Mouse (Mus musculus): Measurements from ENCODE around the gene Frmpd1.
A peak's percentile ranks its signal among the peaks of the same experiment; 100 is the strongest.

Gene Frmpd1

DNA sequence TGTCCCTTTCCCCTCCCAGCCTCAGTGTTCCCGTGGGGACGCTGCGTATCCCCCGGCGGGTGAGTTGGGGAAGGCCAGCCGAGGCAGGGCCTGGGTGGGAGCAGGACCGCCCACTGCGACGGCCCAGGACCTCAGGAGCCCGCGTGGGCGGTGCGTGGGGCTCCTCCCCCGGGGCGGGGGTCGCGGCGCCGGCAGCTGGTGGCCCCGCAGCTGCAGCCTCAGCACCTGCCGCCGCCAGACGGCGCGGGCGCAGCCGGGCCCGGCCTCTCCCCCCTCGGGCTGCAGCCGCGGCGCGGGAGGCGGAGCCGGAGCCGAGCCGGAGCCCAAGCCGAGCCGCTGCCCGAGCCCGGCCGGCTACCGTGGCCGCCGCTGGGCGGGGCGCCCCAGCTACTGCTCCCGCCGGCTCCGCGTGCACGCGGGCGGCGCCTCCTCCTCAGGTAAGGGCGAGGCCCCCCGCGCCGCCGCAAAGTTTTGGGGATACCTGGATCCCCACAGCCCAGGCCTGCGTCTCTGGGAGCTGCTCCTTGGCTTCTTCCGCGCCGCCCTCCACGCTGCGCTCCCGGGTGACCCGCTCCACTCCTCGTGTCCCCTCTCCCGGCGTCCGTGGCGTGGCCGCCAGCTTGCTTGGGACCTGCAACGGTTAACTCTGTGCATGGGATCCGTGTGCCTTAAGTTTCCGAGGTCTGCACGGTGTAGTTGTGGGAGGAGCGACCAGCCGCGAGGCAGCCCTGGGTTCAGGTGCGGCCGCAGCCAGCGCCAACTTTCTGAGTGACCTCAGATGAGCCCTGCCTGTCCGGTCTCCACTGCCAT is at the start of gene Frmpd1:
Gene Frmpd1, plus strand, starts transcription at position 355 of the 810 bp plus-strand sequence.
- peak; percentile 8 to 34 for DNase-seq (ENCODE audit: low spot score in 2 of 2)

DNA sequence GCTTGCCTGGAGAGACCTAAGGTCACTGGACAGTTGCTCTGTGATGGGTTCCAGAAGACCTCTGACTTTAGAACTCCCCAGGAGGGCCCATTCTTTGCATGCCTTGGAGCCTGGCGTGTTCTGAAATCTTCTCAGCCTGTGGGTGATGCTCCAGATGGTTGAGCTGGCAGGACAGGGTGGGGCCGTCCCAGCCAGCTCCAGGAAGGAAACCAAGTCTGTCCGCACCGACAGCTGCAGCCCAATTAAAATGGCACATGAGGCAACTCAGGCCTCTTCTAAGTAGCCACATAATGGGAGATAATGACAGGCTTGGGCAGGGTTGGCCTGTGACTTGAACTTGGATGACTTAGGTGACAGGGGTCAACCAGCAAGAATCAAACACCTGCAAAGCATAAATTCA is 47.0 kb upstream of the Frmpd1 start:
- DNase-seq (ENCODE audit: low spot score in 2 of 2): no peak

DNA sequence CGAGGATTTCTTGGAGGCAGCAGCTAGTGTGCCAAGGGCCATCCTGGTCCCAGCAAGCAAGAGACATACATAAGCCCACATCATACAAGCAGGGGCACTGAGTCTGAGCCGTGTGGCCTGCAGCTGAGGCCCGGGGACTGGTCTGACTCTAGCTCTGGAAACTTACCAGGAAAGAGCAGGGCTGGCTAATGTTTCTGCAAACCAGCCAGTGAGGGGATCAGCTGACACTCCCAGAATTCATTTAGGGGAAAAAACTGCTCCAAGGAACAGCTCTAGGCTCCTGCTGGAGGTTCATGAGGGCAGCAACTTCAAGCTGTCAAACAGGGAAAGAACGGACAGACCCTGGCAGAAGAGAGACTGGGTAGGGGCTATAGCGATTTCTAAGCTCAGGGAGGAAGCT is 42.8 kb upstream of the Frmpd1 start:
- no peak for DNase-seq (ENCODE audit: low spot score in 2 of 2)

DNA sequence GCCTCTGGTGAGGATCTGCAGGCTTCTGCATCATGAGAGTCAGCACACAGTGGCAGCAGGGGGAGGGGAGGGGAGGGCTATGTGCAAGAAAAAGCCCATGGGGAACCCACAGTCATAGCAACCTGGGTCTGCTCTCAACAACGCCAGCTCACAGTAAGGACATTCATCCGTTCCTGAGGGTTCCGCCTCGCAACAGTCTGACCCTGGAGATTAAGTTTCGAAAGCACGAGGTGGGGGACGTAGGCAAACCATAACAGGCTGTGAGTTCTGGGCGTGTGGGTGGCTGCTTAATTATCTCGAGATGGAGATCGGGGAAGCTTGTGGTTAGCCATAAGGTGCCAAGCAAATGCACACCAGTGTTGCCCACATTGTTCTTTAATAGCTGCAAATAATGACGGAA is 42.3 kb upstream of the Frmpd1 start:
- no peak for DNase-seq (ENCODE audit: low spot score in 2 of 2)

DNA sequence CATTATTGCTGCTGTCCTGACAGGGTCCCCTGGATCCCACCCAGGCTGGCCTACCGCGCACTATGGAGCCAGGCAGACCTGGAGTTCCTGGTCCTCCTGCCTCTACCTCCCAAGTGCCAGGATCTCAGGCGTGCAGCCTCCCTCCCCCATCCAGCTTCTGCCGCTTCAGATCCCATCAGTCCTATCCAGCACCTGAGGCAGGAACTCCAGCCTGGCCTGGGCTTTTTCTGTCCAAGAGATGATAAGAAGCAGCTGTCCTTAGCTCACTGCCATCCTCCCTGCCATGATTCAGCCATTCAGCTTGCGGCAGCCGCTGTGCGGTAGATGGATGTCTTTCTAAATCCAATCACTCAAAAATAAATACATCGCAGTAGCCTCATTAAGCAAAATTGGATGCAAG is 41.7 kb upstream of the Frmpd1 start:
- DNase-seq (ENCODE audit: low spot score in 2 of 2): no peak

DNA sequence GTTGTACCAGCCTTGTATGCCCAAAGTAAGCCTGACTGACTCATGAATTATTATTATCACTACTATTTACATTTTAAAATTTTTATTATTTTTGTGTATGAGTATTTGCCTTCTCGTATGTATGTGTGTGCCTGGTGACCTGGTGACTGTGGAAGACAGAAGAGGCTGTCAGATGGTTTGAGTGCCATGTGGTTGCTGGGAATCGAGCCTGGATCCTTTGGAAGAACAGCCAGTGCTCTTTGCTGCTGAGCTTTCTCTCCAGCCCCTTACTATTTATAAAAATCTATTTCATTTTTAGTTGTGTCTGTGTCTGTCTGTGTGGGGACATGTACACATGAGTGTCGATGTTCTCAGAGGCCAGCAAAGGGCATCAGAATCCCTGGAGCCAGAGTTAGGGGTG is 28.2 kb upstream of the Frmpd1 start:
- no peak for DNase-seq (ENCODE audit: low spot score in 2 of 2)

DNA sequence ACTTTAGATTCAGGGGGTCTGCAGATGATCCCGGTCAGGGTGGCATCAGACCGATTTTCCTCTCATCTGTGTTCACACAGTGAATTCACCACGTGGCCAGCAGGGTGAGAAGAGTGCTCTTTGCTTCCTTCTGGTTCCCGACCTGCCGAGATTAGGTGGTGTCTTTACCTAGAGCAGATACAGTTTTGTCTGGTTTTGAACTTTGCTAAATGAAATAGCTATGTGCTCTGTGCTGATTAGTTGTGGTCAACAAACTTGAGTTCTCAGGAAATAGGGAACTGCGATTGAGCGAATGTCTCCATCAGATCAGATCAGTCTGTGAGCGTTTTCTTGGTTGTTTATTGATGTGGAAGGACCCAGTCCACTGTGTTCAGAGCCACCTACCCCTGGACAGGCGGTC is 26.1 kb upstream of the Frmpd1 start:
- no peak for DNase-seq (ENCODE audit: low spot score in 2 of 2)

DNA sequence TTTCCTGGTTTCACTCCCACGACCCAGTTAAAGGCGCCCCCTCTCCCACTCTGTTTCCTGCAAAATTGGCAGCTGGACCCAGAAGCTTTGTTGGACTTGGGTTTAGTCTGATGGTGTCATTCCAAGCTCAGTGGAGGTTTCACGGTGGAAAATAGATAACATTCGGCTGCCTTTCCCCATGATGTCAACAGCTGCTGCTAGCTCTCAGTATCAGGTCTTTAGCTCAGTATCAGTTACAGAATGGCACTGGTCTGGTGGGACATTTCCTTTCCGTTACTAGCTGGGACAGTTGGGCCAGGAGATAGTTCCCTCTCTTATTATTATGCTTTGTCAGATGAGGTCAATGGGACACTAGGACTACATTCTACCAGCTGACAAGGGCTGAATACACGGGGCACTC is 23.9 kb upstream of the Frmpd1 start:
- no peak for DNase-seq (ENCODE audit: low spot score in 2 of 2)

DNA sequence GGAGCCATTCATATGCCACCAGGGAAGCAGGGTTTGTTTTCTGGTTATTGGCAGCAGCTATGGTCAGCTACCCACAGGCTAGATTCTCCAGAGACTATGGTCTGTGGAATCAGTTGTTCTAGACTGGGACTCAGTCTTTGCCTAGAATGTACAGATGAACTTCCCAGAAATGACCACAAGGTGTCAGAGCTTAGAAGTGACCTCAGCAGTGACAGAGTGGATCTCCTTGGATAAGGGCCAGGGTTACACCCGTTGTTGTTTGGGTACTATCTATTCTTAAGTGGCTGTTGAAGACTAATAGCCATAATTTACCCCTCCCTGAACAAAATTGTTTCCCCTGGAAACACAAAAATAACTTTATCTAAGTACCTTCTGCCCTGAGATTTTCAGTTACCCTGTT is 21.0 kb upstream of the Frmpd1 start:
- no peak for DNase-seq (ENCODE audit: low spot score in 2 of 2)

DNA sequence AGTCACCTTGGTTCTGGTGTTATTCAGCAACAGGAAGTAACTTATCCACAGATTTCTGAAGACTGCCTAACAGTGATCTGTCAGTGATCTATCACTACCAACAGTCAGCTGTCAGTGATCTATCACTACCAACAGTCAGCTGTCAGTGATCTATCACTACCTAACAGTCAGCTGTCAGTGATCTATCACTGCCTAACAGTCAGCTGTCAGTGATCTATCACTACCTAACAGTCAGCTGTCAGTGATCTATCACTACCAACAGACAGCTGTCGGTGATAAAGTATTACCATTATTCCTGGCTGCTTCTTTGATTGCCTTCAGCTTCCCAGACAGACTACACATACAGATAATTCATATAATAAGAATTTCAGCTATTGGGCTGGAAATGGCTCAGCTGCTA is 19.2 kb upstream of the Frmpd1 start:
- DNase-seq (ENCODE audit: low spot score in 2 of 2): no peak

DNA sequence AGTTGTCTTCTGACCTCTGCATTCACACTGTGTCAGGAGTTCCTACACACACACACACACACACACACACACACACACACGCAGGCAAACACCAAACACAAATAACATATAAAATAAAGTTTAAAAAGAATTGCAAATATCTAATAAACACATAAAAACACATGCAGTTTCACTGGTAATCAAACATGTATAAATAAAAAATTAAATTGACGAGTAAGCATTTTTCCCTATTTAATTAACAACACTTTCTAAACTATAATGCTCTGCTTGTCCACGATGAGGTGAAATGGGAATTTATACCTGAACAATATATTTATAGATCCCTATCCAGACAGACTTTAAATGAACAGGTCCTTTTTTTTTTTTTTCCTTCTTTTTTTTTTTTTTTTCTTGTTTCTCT is 18.7 kb upstream of the Frmpd1 start:
- no peak for DNase-seq (ENCODE audit: low spot score in 2 of 2)

DNA sequence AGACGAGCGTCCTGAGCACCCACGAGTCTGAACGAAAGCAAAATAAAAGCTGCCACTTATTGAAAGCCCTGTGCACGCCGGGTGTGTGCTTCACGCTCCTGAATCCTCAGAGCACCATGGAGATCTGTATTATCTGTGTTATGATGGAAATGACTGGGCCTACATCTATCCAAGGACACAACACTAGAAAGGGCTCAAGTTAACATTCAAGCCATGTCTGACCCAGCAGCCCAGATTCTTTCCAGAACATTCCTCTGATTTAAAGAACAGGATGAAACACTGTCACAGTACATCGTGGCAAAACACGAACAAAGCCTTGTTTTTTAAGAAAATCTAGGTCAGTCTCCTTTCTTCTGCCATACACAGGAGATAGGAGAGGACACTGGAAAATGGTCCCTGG is 13.3 kb upstream of the Frmpd1 start:
- DNase-seq (ENCODE audit: low spot score in 2 of 2): no peak

DNA sequence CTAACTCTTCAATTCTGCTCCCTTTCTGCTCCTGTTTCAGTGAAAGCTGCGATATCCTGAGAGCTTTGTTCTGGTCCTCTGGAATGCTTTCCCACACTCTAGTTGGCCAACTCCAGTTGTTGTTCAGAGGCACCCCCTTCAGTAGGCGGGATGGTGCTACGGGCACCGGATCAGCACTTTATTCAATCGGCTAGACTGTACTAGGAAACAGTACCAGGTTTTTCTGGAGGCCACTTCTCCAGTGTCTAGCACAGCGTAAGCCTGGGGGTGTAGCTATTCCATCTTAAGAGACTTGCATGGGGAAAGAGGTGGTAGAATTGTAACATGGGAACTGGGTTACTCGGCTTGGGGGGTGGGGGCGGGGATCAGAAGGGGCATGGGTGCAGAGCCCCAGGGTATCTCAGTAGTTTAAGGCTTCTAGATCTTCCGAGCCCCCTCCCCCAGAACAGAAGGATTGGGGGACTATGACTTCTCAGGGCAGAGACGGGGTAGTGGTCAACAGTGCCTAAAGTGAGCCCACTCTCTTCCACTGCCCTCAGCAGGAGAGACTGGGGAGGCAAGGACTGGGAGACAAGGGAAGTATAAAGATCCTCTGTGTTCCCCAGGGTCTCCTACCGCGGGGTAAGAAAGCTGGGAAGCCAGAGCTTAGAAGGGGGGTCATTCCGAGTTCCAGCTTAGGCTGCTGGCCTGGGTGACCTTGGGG is 706 bp upstream of the Frmpd1 start:
- no peak for DNase-seq (ENCODE audit: low spot score in 2 of 2)

DNA sequence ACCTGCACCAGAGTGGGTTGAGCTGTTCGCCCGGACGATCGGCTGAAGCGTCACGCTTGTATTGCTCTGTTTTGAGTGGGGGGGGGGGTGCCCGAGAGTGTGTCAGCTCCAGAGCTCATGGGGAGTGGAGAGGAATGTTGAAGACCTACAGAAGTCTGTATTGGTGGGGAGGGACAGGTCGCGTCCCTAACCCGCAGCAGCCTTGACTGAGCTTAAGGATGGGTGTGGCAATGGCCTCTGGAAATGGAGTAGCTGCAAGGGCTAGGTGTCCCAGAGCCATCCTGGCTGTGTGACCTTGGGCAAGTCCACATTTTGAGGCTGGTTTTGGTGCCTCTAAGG is 625 bp downstream of the Frmpd1 start:
- no peak for DNase-seq (ENCODE audit: low spot score in 2 of 2)

DNA sequence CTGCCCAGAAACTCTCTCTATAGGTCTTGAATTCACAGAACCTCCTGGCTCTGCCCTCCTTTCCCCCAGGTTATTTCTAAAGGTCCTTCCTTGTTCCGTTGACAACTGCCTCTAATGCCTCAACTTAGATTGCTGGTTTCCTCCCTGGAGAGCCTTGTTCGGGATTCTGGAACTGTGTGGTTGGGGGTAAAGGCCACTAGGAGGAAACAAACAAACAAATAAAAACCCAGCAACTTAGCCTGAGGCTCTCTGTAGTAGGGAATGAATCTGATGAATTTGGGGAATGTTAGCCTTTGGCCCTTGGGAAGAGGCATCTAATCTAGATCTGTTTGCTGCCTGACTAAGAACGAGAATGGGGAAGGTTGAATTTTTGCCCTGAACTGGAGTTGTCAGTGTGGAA is 13.6 kb downstream of the Frmpd1 start:
- DNase-seq (ENCODE audit: low spot score in 2 of 2): no peak

DNA sequence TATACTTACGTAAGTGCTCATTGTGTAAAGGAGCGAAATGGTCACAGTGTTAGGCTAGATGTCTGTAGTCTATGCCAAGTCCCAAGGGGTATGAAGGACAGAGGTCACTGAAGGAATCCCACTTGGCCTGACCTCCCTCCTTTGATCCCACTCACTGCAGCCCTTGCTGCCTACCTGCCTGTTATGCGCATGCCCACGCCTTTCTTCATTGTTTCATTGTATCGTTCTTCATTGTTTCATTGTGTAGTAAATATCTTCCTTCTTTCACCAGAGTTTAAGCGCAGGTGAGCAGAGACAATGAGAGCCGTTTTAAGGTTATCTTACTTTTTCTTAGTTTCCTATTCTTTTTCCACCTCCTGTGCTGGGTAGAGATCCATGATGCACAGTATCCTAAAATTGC is 18.6 kb downstream of the Frmpd1 start:
- no peak for DNase-seq (ENCODE audit: low spot score in 2 of 2)

DNA sequence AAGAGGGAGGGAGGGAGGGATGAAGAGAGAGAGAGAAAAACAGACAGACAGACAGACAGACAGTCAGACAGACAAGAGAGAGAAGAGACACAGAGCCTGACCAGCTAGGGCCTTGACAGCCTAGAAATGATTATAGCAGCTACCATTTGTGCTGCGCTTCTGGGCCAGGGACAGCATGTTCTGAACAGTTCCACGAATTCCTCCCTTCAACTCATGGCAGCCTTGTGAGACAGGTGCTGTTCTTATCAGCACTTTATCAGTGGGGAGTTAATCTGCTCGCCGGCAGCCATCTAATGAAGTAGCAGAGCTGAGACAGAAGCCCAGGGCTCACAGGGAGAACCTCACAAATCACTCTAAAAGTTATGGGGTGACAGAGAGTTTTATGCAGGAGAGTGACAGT is 22.8 kb downstream of the Frmpd1 start:
- no peak for DNase-seq (ENCODE audit: low spot score in 2 of 2)

DNA sequence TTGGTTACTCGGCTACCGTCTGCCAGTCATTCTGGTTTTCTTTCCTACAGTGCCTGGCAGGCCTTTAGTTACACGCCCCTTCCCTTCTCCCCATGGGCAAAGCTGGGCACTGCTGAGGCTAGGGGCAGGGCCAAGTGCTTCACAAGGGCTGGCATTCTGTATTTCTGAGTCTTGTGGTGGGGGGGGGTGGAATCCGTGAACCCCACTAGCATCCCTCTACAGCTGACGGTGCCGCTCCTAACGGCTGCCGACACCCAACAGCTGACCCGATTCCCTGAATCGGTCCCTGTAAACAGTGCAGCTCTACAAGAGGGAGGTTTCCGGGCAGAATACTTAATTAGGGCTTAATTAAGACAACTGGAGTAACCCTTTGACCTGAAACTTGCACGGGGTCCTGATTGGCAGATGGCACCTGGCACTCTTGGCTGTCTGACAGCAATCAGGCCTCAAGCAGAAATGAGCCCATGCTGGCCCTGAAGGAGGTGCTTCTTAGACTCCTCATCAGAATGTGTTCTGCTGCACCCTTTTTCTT is 24.2 kb downstream of the Frmpd1 start:
- DNase-seq (ENCODE audit: low spot score in 2 of 2): no peak

DNA sequence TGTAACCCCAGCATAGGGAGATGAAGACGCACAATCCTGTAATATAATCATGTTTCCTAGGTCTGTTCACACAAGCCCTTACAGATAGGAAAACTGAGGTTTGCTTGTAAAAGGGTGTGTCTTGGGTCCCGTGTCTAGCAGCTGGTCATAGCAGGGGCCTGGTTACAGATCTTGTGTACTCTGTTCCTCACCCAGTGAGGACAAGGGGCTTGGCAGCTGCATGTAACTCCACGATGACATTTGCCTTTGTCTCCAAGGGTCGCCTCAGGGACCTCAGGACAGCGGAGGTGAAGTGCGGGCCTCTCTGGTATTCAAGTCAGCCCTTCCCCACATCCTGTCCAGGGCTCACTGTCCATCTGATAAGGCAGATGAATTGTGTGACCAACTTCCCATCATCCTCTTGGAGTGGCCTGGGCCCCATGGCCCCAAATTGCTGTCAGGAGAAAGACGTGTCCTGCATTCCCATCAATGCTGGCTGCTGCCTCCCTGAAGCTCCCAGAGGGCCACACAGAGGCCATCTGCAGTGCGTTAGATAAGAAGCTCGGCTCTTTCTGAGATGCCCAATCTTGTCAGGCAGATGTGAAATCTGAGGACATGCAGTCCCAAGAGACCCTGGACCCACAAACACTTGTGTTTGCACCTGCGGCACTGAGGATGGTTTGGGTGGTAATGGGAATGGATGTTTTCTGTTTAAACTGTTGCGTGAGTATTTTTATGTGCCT is 27.8 kb downstream of the Frmpd1 start:
- DNase-seq (ENCODE audit: low spot score in 2 of 2): no peak

DNA sequence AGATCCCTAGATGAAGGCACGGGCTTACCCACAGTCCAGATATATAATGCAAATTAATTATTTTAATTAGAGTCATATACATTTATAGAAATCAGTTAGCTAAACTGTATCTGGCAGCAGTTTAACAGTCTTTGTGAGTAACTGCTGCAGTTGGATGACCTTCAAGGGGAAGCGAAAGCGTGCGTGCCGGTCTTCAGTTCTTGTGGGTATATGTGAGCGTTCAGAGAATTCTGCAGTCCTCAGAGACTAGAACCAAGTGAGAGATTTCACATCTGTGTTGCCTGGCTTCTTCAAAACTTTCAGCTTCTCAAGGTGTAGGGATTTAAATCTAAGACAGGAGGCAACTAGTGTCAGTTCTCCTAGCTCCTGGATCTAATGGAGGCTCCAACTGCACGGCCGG is 35.3 kb downstream of the Frmpd1 start:
- DNase-seq (ENCODE audit: low spot score in 2 of 2): peak in 1 of 2 experiments; percentile 37

DNA sequence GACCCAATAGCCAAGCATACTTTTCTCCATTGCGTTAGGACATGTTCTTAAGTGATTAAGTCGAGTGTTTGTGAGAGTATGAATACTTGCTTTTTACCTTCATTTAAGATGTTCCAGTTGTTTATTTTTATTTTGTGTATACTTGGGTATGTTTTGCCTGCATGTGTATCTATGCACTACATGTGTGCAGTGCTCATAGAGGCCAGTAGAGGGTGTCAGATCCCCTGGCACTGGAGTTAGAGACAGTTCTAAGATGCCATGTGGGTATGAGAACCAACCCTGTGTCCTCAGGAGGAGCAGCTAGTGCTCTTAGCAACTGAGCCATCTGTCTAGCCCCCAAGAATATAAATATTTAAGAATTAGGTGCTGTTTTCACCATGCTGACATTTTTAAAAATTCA is 37.7 kb downstream of the Frmpd1 start:
- DNase-seq (ENCODE audit: low spot score in 2 of 2): no peak

DNA sequence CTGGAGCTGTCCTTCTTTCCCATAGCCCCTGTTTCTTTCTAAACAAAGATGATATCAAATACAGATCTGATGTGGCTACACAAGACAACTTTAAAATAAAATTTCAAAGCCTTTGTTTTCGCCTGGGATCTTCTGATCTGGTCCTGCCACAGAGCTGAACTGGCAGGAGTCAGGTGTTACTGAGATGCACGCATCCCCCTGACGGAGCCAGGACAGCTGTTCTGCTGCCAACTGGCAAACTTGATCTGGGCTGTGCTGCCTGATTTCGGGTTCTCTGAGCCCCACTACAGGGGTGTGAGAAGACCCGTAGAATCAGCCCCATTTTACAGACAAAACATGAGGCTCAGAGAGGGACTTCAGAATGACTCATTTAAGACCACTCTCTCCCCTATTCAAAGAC is 45.6 kb downstream of the Frmpd1 start:
- DNase-seq (ENCODE audit: low spot score in 2 of 2): no peak

DNA sequence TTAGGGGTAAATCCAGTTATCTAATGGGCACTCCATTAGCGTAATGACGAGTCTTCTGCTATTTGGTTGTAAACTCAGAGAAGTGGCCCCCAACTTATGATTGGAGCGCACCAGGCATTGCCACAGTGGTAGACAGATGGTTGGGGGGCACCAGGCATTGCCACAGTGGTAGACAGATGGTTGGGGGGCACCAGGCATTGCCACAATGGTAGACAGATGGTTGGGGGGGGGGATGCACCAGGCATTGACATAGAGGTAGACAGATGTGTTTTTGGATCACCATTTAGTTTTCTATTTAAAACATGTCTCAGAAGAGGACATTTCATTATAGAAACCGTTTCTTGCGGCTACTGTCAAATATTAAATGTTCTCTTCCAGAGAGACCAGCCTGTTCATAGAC is 53.6 kb downstream of the Frmpd1 start:
- DNase-seq (ENCODE audit: low spot score in 2 of 2): no peak

Measured in spleen, postnatal 10 days (tissue).